Mouse (Mus musculus): ENCODE data around the gene Ap5s1.
A peak's percentile ranks its signal among the peaks of the same experiment; 100 is the strongest.

The Ap5s1 gene

GRCm38 (mm10) chr2:131178828-131179245 lies 28.0 kb upstream of the Ap5s1 start:
- Histone ChIP-seq H3K4me1 (replicated peaks; ENCODE audit: low read depth, low read length) (peaks cover 63% of the 10 kb centered on the region), H3K9me3 (ENCODE audit: low read length) (no peaks in the 10 kb centered on the region), H3K36me3 (ENCODE audit: insufficient read depth, low read length) (peaks cover 33% of the 10 kb centered on the region), H3K27me3 (ENCODE audit: insufficient read depth, low read length) (peaks cover 2% of the 10 kb centered on the region; the same call in 1 of the 2 replicates), H3K4me3 (replicated peaks; ENCODE audit: low read length) (peak overlapping the region; percentile 92)
- TF ChIP-seq CTCF (conservative IDR thresholded peaks at IDR 0.05; ENCODE audit: low read length) = no peak
- TF ChIP-seq POU5F1 (IDR thresholded peaks at IDR 0.05; ENCODE audit: borderline replicate concordance, low read length) = no peak

GRCm38 (mm10) chr2:131179246-131179886 lies 27.5 kb upstream of the Ap5s1 start:
- H3K4me3 ChIP-seq (replicated peaks; ENCODE audit: low read length) = peak overlapping the region; percentile 92
- no peaks in the 10 kb centered on the region for H3K27me3 ChIP-seq (ENCODE audit: insufficient read depth, low read length)
- peaks cover 59% of the 10 kb centered on the region for H3K4me1 ChIP-seq (replicated peaks; ENCODE audit: low read depth, low read length)
- H3K9me3 ChIP-seq (ENCODE audit: low read length) = no peaks in the 10 kb centered on the region
- TF ChIP-seq CTCF (conservative IDR thresholded peaks at IDR 0.05; ENCODE audit: low read length) (no peak), NANOG (IDR thresholded peaks at IDR 0.05; ENCODE audit: borderline replicate concordance, low read length) (no peak), POU5F1 (IDR thresholded peaks at IDR 0.05; ENCODE audit: borderline replicate concordance, low read length) (no peak)
- H3K36me3 ChIP-seq (ENCODE audit: insufficient read depth, low read length) = peaks cover 33% of the 10 kb centered on the region

- H3K9me3 ChIP-seq (ENCODE audit: low read length) = no peaks in the 10 kb centered on the region
- peak within 1 kb of the TSS; percentile 92 for H3K4me3 ChIP-seq (replicated peaks; ENCODE audit: low read length)
- peaks cover 52% of the 10 kb centered on the region for H3K4me1 ChIP-seq (replicated peaks; ENCODE audit: low read depth, low read length)
- H3K27me3 ChIP-seq (ENCODE audit: insufficient read depth, low read length) = no peaks in the 10 kb centered on the region
- H3K36me3 ChIP-seq (ENCODE audit: insufficient read depth, low read length) = peaks cover 33% of the 10 kb centered on the region
- TF ChIP-seq CTCF (conservative IDR thresholded peaks at IDR 0.05; ENCODE audit: low read length) (peak; percentile 52), POU5F1 (IDR thresholded peaks at IDR 0.05; ENCODE audit: borderline replicate concordance, low read length) (no peak)
Measured at GRCm38 (mm10) chr2:131179990-131180587, 26.8 kb upstream of the Ap5s1 start, which contains the start of gene Cenpb. Gene Cenpb (minus strand): TSS chr2:131180067.

- TF ChIP-seq NANOG (IDR thresholded peaks at IDR 0.05; ENCODE audit: borderline replicate concordance, low read length) (no peak), CTCF (conservative IDR thresholded peaks at IDR 0.05; ENCODE audit: low read length) (no peak)
- peaks cover 18% of the 10 kb centered on the region for H3K27me3 ChIP-seq (ENCODE audit: insufficient read depth, low read length)
- no peaks in the 10 kb centered on the region for H3K9me3 ChIP-seq (ENCODE audit: low read length)
- H3K4me1 ChIP-seq (replicated peaks; ENCODE audit: low read depth, low read length) = peaks cover 45% of the 10 kb centered on the region
- H3K4me3 ChIP-seq (replicated peaks; ENCODE audit: low read length) = peak overlapping the region; percentile 87
- peaks cover 22% of the 10 kb centered on the region for H3K36me3 ChIP-seq (ENCODE audit: insufficient read depth, low read length)
Measured at GRCm38 (mm10) chr2:131186343-131186742, 20.5 kb upstream of the Ap5s1 start.

GRCm38 (mm10) chr2:131186771-131187601 lies 19.9 kb upstream of the Ap5s1 start, which contains the start of the genes Cdc25b and Spef1:
Gene Cdc25b (plus strand): TSS chr2:131186949.
Gene Spef1 (minus strand): TSS chr2:131187282.
- Histone ChIP-seq H3K4me1 (replicated peaks; ENCODE audit: low read depth, low read length) (peaks cover 51% of the 10 kb centered on the region), H3K36me3 (ENCODE audit: insufficient read depth, low read length) (peaks cover 28% of the 10 kb centered on the region), H3K9me3 (ENCODE audit: low read length) (no peaks in the 10 kb centered on the region), H3K27me3 (ENCODE audit: insufficient read depth, low read length) (peaks cover 18% of the 10 kb centered on the region), H3K4me3 (replicated peaks; ENCODE audit: low read length) (peak within 1 kb of the TSS; percentile 87)
- TF ChIP-seq POU5F1 (IDR thresholded peaks at IDR 0.05; ENCODE audit: borderline replicate concordance, low read length) (no peak), NANOG (IDR thresholded peaks at IDR 0.05; ENCODE audit: borderline replicate concordance, low read length) (no peak), CTCF (conservative IDR thresholded peaks at IDR 0.05; ENCODE audit: low read length) (no peak)

- Histone ChIP-seq H3K36me3 (ENCODE audit: insufficient read depth, low read length) (peaks cover 31% of the 10 kb centered on the region), H3K4me1 (replicated peaks; ENCODE audit: low read depth, low read length) (peaks cover 53% of the 10 kb centered on the region), H3K27me3 (ENCODE audit: insufficient read depth, low read length) (peaks cover 18% of the 10 kb centered on the region), H3K4me3 (replicated peaks; ENCODE audit: low read length) (peak overlapping the region; percentile 87), H3K9me3 (ENCODE audit: low read length) (no peaks in the 10 kb centered on the region)
- TF ChIP-seq NANOG (IDR thresholded peaks at IDR 0.05; ENCODE audit: borderline replicate concordance, low read length) (no peak), POU5F1 (IDR thresholded peaks at IDR 0.05; ENCODE audit: borderline replicate concordance, low read length) (no peak), CTCF (conservative IDR thresholded peaks at IDR 0.05; ENCODE audit: low read length) (no peak)
Measured at GRCm38 (mm10) chr2:131187602-131187922, 19.3 kb upstream of the Ap5s1 start.

- H3K9me3 ChIP-seq (ENCODE audit: low read length) = no peaks in the 10 kb centered on the region
- peaks cover 18% of the 10 kb centered on the region for H3K27me3 ChIP-seq (ENCODE audit: insufficient read depth, low read length)
- H3K4me3 ChIP-seq (replicated peaks; ENCODE audit: low read length) = no peak overlapping the region
- peaks cover 38% of the 10 kb centered on the region for H3K36me3 ChIP-seq (ENCODE audit: insufficient read depth, low read length)
- TF ChIP-seq POU5F1 (IDR thresholded peaks at IDR 0.05; ENCODE audit: borderline replicate concordance, low read length) (no peak), NANOG (IDR thresholded peaks at IDR 0.05; ENCODE audit: borderline replicate concordance, low read length) (no peak), CTCF (conservative IDR thresholded peaks at IDR 0.05; ENCODE audit: low read length) (no peak)
- H3K4me1 ChIP-seq (replicated peaks; ENCODE audit: low read depth, low read length) = peaks cover 57% of the 10 kb centered on the region
Measured at GRCm38 (mm10) chr2:131188311-131188710, 18.6 kb upstream of the Ap5s1 start.

- Histone ChIP-seq H3K4me1 (replicated peaks; ENCODE audit: low read depth, low read length) (peaks cover 57% of the 10 kb centered on the region), H3K27me3 (ENCODE audit: insufficient read depth, low read length) (peaks cover 18% of the 10 kb centered on the region), H3K36me3 (ENCODE audit: insufficient read depth, low read length) (peaks cover 52% of the 10 kb centered on the region), H3K4me3 (replicated peaks; ENCODE audit: low read length) (no peak overlapping the region), H3K9me3 (ENCODE audit: low read length) (no peaks in the 10 kb centered on the region)
- TF ChIP-seq NANOG (IDR thresholded peaks at IDR 0.05; ENCODE audit: borderline replicate concordance, low read length) (no peak), POU5F1 (IDR thresholded peaks at IDR 0.05; ENCODE audit: borderline replicate concordance, low read length) (no peak), CTCF (conservative IDR thresholded peaks at IDR 0.05; ENCODE audit: low read length) (no peak)
Measured at GRCm38 (mm10) chr2:131189521-131190309, 17.2 kb upstream of the Ap5s1 start.
